Mouse (Mus musculus) neural tube, embryonic 10.5 days (tissue): ENCODE measurements around the gene Sar1a.

Source experiments
- DNase-seq: peaks from one replicate; pipeline ENCODE4 v3.0.0-alpha.2; 2017; ENCODE audit warnings: low spot score; ENCODE audit errors: extremely low spot score

The Sar1a gene

DNA sequence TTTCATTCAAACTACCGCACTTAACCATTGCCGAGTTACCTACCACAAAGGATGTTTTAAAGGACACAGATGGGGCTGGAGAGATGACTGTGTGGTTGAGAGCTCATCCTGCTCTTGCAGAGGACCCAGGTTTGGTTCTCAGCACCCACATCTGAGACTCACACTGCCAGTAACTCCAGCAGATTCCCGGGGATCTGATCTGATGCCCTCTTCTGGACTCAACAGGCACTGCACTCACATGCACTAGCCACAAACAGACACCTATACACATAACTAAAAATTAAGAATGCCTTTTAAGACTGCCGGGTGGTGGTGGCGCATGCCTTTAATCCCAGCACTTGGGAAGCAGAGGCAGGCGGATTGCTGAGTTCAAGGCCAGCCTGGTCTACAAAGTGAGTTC lies 50.1 kb downstream of the Sar1a start:
- DNase-seq, result no peak

DNA sequence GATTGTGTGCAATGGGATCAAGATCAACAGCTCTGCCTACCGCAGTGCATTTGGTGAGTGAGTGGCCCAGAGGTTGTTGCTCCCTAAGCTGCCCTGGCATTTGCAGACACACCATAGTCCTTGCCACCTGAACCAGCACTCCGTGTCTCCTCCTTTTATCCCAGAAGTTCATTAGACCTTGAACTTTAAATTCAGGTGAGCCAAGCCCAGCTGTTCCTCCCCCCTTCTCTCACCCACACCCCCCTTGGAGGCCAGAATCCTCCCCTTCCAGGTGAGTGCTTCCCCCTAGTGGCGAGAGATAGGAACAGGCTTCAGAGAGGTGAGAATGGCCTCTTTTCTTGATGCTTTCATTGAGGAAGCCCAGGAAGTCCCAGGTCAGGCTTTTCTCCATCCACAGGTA lies 54.3 kb downstream of the Sar1a start:
- DNase-seq, result peak; percentile 43

DNA sequence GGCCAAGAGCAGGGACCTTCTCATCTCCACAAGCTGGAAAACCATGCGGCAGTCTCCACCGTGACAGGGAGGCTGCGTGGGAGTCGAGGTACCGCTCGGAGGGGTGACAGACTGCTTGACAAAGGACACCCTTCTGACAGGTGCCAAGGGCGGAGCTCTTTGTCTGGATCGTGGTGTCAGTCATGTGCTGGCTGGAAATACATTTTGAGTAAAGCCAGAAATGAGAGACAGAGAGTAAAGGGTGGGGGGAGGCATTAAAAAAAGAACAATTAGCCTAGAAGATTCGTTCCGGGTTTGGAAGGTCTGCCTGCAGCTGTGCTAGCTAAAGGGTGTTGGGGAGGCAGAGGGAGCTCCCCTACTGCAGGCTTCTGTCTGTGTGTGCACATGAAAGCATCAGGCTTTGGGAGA lies 56.6 kb downstream of the Sar1a start:
- no peak for DNase-seq

DNA sequence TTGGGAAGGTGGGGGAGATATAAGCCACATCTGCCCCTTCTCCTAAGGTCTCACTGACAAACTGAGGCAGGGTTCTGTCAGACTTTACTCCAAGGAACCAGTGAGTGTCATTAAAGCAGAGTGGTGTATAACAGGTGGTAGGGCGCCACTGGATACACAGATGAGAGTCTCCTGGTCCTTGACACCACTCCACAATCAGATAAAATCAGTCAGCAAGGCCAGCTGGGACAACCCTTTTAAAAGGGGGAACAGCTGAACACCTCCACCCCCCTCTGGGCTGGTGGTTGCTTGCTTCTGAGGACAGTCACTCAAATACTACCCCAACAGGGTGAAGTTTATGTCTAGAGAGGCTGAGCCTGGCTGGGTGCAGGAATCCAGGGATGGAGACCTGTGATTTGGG lies 57.4 kb downstream of the Sar1a start:
- DNase-seq, result no peak

DNA sequence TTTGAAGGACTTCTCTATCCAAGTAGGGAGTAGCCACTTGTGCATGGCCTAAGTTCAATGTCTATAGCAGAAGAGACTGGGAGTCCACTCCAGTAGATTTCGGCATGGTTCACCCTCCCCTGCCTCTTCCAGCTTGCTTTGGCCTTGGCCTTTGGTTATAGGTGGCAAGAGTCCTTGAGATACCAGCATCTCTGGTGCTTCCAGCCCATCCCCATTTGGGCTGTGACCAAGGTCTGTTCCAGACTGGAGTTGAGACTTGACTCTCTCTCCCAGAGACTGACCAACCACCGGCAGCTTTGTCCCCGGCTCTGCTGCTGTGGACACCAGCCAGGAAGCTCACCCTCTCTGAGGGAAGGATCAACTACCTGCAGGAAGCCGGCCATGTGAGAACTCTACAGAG lies 58.0 kb downstream of the Sar1a start:
- DNase-seq, result no peak

DNA sequence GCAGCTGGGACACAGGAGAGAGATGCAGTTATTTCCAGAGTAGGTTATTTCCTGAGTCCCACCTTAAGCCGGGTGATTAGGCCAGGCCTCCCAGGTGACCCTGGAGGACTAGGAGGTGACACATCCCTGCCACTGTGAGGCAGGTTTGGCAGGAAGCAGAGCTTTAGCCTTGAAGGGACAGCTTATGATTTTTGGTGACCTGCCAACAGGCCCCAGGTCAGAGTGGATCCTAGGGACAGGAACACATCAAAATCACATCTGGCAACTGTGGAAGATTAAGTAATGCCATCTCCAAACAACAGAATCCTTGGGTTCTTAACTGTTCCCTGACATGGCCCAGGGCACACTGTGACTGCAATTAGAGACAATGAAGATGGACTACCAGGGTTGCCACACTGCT lies 61.2 kb downstream of the Sar1a start:
- DNase-seq, result no peak

DNA sequence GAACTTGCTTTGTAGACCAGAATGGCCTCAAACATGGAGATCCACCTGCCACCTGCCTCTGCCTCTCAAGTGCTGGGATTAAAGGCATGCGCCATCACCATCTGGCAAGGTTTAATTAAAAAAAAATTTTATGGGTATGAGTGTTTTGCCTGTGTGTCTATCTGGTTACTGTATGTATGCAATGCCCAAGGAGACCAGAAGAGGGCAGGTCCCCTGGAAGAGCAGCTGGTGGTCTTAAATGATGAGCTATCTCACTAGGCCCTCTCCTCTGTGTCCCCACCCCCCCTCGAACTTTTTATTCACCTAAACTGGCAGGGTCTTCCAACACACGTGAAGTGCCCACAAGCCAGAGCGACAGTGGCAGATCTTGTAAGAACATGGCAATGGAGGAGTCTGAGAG lies 61.8 kb downstream of the Sar1a start:
- DNase-seq, result no peak

DNA sequence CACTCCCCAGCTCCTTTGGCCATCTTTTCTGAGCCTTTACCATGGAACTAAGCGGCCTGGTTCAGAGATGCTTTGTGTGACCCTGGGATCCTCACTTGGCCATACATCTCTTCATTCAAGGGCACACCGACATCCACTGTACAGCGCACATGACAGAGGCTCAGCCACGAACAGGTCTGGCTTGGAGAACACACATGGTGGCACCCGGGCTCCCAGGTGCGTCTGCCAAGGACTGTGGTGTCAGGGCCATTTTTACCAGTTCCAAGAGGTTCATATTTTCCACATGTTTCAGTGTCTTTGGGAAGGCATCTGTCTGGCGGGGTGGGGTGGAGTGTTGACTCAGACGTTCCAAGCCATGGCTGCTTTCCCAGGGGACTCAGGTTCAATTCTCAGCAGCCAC lies 62.2 kb downstream of the Sar1a start:
- no peak for DNase-seq
